Mouse (Mus musculus) E14TG2a.4 (cell line): ENCODE results near the gene Clec4b2.
A peak's percentile ranks its signal among the peaks of the same experiment; 100 is the strongest.
"Not testable (repeated sequence)": the region's sequence is repeated elsewhere in the genome, so short reads cannot be mapped to it uniquely, and the experiment has no call there.

ENCODE experiments used
- H3K27me3 ChIP-seq: 2 replicates; pipeline ENCODE4 v1.6.1; 2014; ENCODE audit warnings: low read length, control low read depth; ENCODE audit not compliant: insufficient read depth
- H3K36me3 ChIP-seq: 2 replicates; pipeline ENCODE4 v1.6.1; 2014; ENCODE audit warnings: low read length, control low read depth; ENCODE audit not compliant: insufficient read depth
- H3K4me1 ChIP-seq: replicated peaks from 2 replicates; pipeline ENCODE4 v1.6.1; 2014; ENCODE audit warnings: low read depth, low read length, control low read depth
- H3K4me3 ChIP-seq: replicated peaks from 2 replicates; pipeline ENCODE4 v1.5.1; 2014; ENCODE audit warnings: mild to moderate bottlenecking, low read length
- H3K9me3 ChIP-seq: 2 replicates; pipeline ENCODE4 v1.6.1; 2014; ENCODE audit warnings: low read length, control low read depth
- CTCF ChIP-seq: conservative IDR thresholded peaks from 2 replicates; pipeline ENCODE4 v1.5.1; 2014; ENCODE audit warnings: low read length
- NANOG ChIP-seq: IDR thresholded peaks from 2 replicates; pipeline ENCODE4 v1.6.1; 2014; ENCODE audit warnings: borderline replicate concordance, low read length, mixed read lengths
- POU5F1 ChIP-seq: IDR thresholded peaks from 2 replicates; pipeline ENCODE4 v1.6.1; 2014; ENCODE audit warnings: low read length, borderline replicate concordance

Clec4b2 gene

GRCm38 (mm10) chr6:123172593-123172992, at the start of gene Clec4b2:
TSS of gene Clec4b2 (plus strand) at chr6:123172893.
- H3K36me3 ChIP-seq = no peaks in the 10 kb centered on the region
- TF ChIP-seq POU5F1 (no peak), CTCF (no peak)
- no peaks in the 10 kb centered on the region for H3K4me1 ChIP-seq
- no peaks in the 10 kb centered on the region for H3K27me3 ChIP-seq
- peaks cover 30% of the 10 kb centered on the region for H3K9me3 ChIP-seq
- H3K4me3 ChIP-seq = no peak within 1 kb of the TSS

GRCm38 (mm10) chr6:123123195-123123594, 49.5 kb upstream of the Clec4b2 start:
- peaks cover 11% of the 10 kb centered on the region for H3K9me3 ChIP-seq
- no peak overlapping the region for H3K4me3 ChIP-seq
- no peaks in the 10 kb centered on the region for H3K36me3 ChIP-seq
- no peaks in the 10 kb centered on the region for H3K4me1 ChIP-seq
- no peaks in the 10 kb centered on the region for H3K27me3 ChIP-seq
- TF ChIP-seq NANOG (no peak), CTCF (no peak), POU5F1 (no peak)

- Histone ChIP-seq H3K36me3 (no peaks in the 10 kb centered on the region), H3K27me3 (no peaks in the 10 kb centered on the region), H3K9me3 (peaks cover 16% of the 10 kb centered on the region), H3K4me3 (no peak overlapping the region), H3K4me1 (no peaks in the 10 kb centered on the region)
- TF ChIP-seq NANOG (no peak), CTCF (no peak), POU5F1 (no peak)
Observed at GRCm38 (mm10) chr6:123127173-123127572, 45.5 kb upstream of the Clec4b2 start.

GRCm38 (mm10) chr6:123137766-123138526, 34.7 kb upstream of the Clec4b2 start:
- not testable (repeated sequence) for H3K4me1 ChIP-seq, H3K9me3 ChIP-seq, H3K27me3 ChIP-seq, H3K36me3 ChIP-seq
- H3K4me3 ChIP-seq = peak overlapping the region; percentile 81

- Histone ChIP-seq H3K9me3 (peaks cover 39% of the 10 kb centered on the region), H3K4me1 (no peaks in the 10 kb centered on the region), H3K4me3 (no peak overlapping the region), H3K36me3 (no peaks in the 10 kb centered on the region), H3K27me3 (no peaks in the 10 kb centered on the region)
- no peak for TF ChIP-seq CTCF
- no peak for TF ChIP-seq NANOG
- TF ChIP-seq POU5F1 = no peak
Observed at GRCm38 (mm10) chr6:123170106-123170505, 2.6 kb upstream of the Clec4b2 start.

GRCm38 (mm10) chr6:123171040-123171439, 1.7 kb upstream of the Clec4b2 start:
- TF ChIP-seq POU5F1 = no peak
- TF ChIP-seq CTCF = no peak
- H3K4me1 ChIP-seq = no peaks in the 10 kb centered on the region
- H3K4me3 ChIP-seq = no peak overlapping the region
- no peaks in the 10 kb centered on the region for H3K36me3 ChIP-seq
- peaks cover 39% of the 10 kb centered on the region for H3K9me3 ChIP-seq
- H3K27me3 ChIP-seq = no peaks in the 10 kb centered on the region

GRCm38 (mm10) chr6:123175549-123175948, 2.9 kb downstream of the Clec4b2 start:
- Histone ChIP-seq H3K4me3 (no peak overlapping the region), H3K4me1 (no peaks in the 10 kb centered on the region), H3K27me3 (no peaks in the 10 kb centered on the region), H3K36me3 (no peaks in the 10 kb centered on the region), H3K9me3 (peaks cover under 1% of the 10 kb centered on the region)
- no peak for TF ChIP-seq CTCF
- TF ChIP-seq NANOG = no peak
- TF ChIP-seq POU5F1 = no peak

- H3K4me1 ChIP-seq, H3K27me3 ChIP-seq, H3K4me3 ChIP-seq, H3K36me3 ChIP-seq, H3K9me3 ChIP-seq: not testable (repeated sequence)
Observed at GRCm38 (mm10) chr6:123184862-123185261, 12.2 kb downstream of the Clec4b2 start.

GRCm38 (mm10) chr6:123207187-123208076, 34.7 kb downstream of the Clec4b2 start:
- Histone ChIP-seq H3K9me3 (peaks cover 28% of the 10 kb centered on the region), H3K4me3 (no peak overlapping the region), H3K27me3 (no peaks in the 10 kb centered on the region), H3K4me1 (no peaks in the 10 kb centered on the region), H3K36me3 (no peaks in the 10 kb centered on the region)
- TF ChIP-seq POU5F1 (no peak), CTCF (no peak), NANOG (no peak)

GRCm38 (mm10) chr6:123208077-123208439, 35.4 kb downstream of the Clec4b2 start:
- H3K9me3 ChIP-seq = peaks cover 28% of the 10 kb centered on the region
- not testable (repeated sequence) for H3K36me3 ChIP-seq, H3K4me1 ChIP-seq, H3K4me3 ChIP-seq, H3K27me3 ChIP-seq
